Mouse (Mus musculus): ENCODE measurements around the gene Zfp106. TPM values are rescaled to one million over a fixed set of nuclear protein-coding genes. Genes with fewer than 3 reads are reported as not detected.
"Not testable (repeated sequence)": the region's sequence is repeated elsewhere in the genome, so short reads cannot be mapped to it uniquely, and the experiment has no call there.

Zfp106 gene
- polyA plus RNA-seq, 1 experiment: 87.6 TPM

- Histone ChIP-seq H3K27me3 (ENCODE audit: control insufficient read depth, insufficient read depth, low read length) (no peaks in the 10 kb centered on the region), H3K4me1 (replicated peaks; ENCODE audit: control insufficient read depth, insufficient read depth, low read length) (no peaks in the 10 kb centered on the region), H3K36me3 (ENCODE audit: control insufficient read depth, insufficient read depth, low read length) (peaks cover 26% of the 10 kb centered on the region), H3K4me3 (ENCODE audit: control insufficient read depth, insufficient read depth, low read length) (no peak overlapping the region), H3K27ac (ENCODE audit: control insufficient read depth, insufficient read depth, low read length) (no peak overlapping the region)
- WGBS: 93% methylated on average over 1 of the region's 1 CpGs
- no peak for TF ChIP-seq POLR2A (IDR thresholded peaks at IDR 0.05; ENCODE audit: control insufficient read depth, extremely low read depth, insufficient read depth, low read length, poor library complexity)
- TF ChIP-seq CTCF (IDR thresholded peaks at IDR 0.05; ENCODE audit: borderline replicate concordance, control insufficient read depth, extremely low read depth, insufficient read depth, low read length, poor library complexity): no peak
- no peak for DNase-seq
Measured at GRCm38 (mm10) chr2:120592227-120592626, 28.6 kb upstream of the Zfp106 start.

GRCm38 (mm10) chr2:120589759-120590158 lies 26.1 kb upstream of the Zfp106 start:
- H3K27ac ChIP-seq (ENCODE audit: control insufficient read depth, insufficient read depth, low read length): no peak overlapping the region
- H3K36me3 ChIP-seq (ENCODE audit: control insufficient read depth, insufficient read depth, low read length): peaks cover 14% of the 10 kb centered on the region
- no peaks in the 10 kb centered on the region for H3K4me1 ChIP-seq (replicated peaks; ENCODE audit: control insufficient read depth, insufficient read depth, low read length)
- TF ChIP-seq POLR2A (IDR thresholded peaks at IDR 0.05; ENCODE audit: control insufficient read depth, extremely low read depth, insufficient read depth, low read length, poor library complexity): no peak
- TF ChIP-seq CTCF (IDR thresholded peaks at IDR 0.05; ENCODE audit: borderline replicate concordance, control insufficient read depth, extremely low read depth, insufficient read depth, low read length, poor library complexity): no peak
- no peaks in the 10 kb centered on the region for H3K27me3 ChIP-seq (ENCODE audit: control insufficient read depth, insufficient read depth, low read length)
- 91% methylated on average over 5 of the region's 5 CpGs for WGBS
- H3K4me3 ChIP-seq (ENCODE audit: control insufficient read depth, insufficient read depth, low read length): no peak overlapping the region
- no peak for DNase-seq

- no peak overlapping the region for H3K27ac ChIP-seq (ENCODE audit: control insufficient read depth, insufficient read depth, low read length)
Measured at GRCm38 (mm10) chr2:120578286-120578685, 14.6 kb upstream of the Zfp106 start.

GRCm38 (mm10) chr2:120577799-120578198 lies 14.2 kb upstream of the Zfp106 start:
- Histone ChIP-seq H3K27ac (ENCODE audit: control insufficient read depth, insufficient read depth, low read length) (no peak overlapping the region), H3K36me3 (ENCODE audit: control insufficient read depth, insufficient read depth, low read length) (no peaks in the 10 kb centered on the region)

More at GRCm38 (mm10) chr2:120578286-120578685, 14.6 kb upstream of the Zfp106 start:
- TF ChIP-seq CTCF (IDR thresholded peaks at IDR 0.05; ENCODE audit: borderline replicate concordance, control insufficient read depth, extremely low read depth, insufficient read depth, low read length, poor library complexity) (no peak), POLR2A (IDR thresholded peaks at IDR 0.05; ENCODE audit: control insufficient read depth, extremely low read depth, insufficient read depth, low read length, poor library complexity) (no peak)
- 17% methylated on average over 5 of the region's 5 CpGs for WGBS
- Histone ChIP-seq H3K27me3 (ENCODE audit: control insufficient read depth, insufficient read depth, low read length) (no peaks in the 10 kb centered on the region), H3K4me3 (ENCODE audit: control insufficient read depth, insufficient read depth, low read length) (no peak overlapping the region), H3K4me1 (replicated peaks; ENCODE audit: control insufficient read depth, insufficient read depth, low read length) (no peaks in the 10 kb centered on the region; the same call in 1 of the 2 replicates), H3K36me3 (ENCODE audit: control insufficient read depth, insufficient read depth, low read length) (no peaks in the 10 kb centered on the region)
- no peak for DNase-seq

GRCm38 (mm10) chr2:120575978-120576377 lies 12.3 kb upstream of the Zfp106 start:
- Histone ChIP-seq H3K27ac (ENCODE audit: control insufficient read depth, insufficient read depth, low read length) (no peak overlapping the region), H3K4me3 (ENCODE audit: control insufficient read depth, insufficient read depth, low read length) (no peak overlapping the region), H3K27me3 (ENCODE audit: control insufficient read depth, insufficient read depth, low read length) (no peaks in the 10 kb centered on the region), H3K4me1 (replicated peaks; ENCODE audit: control insufficient read depth, insufficient read depth, low read length) (no peaks in the 10 kb centered on the region; the same call in 1 of the 2 replicates), H3K36me3 (ENCODE audit: control insufficient read depth, insufficient read depth, low read length) (peaks cover 4% of the 10 kb centered on the region; the same call in 1 of the 2 replicates)
- TF ChIP-seq POLR2A (IDR thresholded peaks at IDR 0.05; ENCODE audit: control insufficient read depth, extremely low read depth, insufficient read depth, low read length, poor library complexity): no peak
- no peak for TF ChIP-seq CTCF (IDR thresholded peaks at IDR 0.05; ENCODE audit: borderline replicate concordance, control insufficient read depth, extremely low read depth, insufficient read depth, low read length, poor library complexity)
- WGBS: 79% methylated on average over 2 of the region's 2 CpGs
- DNase-seq: no peak

More at GRCm38 (mm10) chr2:120577799-120578198, 14.2 kb upstream of the Zfp106 start:
- no peak for DNase-seq
- TF ChIP-seq POLR2A (IDR thresholded peaks at IDR 0.05; ENCODE audit: control insufficient read depth, extremely low read depth, insufficient read depth, low read length, poor library complexity): no peak
- no peak for TF ChIP-seq CTCF (IDR thresholded peaks at IDR 0.05; ENCODE audit: borderline replicate concordance, control insufficient read depth, extremely low read depth, insufficient read depth, low read length, poor library complexity)
- no peak overlapping the region for H3K4me3 ChIP-seq (ENCODE audit: control insufficient read depth, insufficient read depth, low read length)
- H3K4me1 ChIP-seq (replicated peaks; ENCODE audit: control insufficient read depth, insufficient read depth, low read length): no peaks in the 10 kb centered on the region; the same call in 1 of the 2 replicates
- 75% methylated on average over 4 of the region's 4 CpGs for WGBS
- no peaks in the 10 kb centered on the region for H3K27me3 ChIP-seq (ENCODE audit: control insufficient read depth, insufficient read depth, low read length)

- Histone ChIP-seq H3K27me3 (ENCODE audit: control insufficient read depth, insufficient read depth, low read length) (no peaks in the 10 kb centered on the region), H3K4me1 (replicated peaks; ENCODE audit: control insufficient read depth, insufficient read depth, low read length) (no peaks in the 10 kb centered on the region; the same call in 1 of the 2 replicates), H3K27ac (ENCODE audit: control insufficient read depth, insufficient read depth, low read length) (no peak overlapping the region), H3K36me3 (ENCODE audit: control insufficient read depth, insufficient read depth, low read length) (peaks cover 4% of the 10 kb centered on the region; the same call in 1 of the 2 replicates), H3K4me3 (ENCODE audit: control insufficient read depth, insufficient read depth, low read length) (no peak overlapping the region)
- DNase-seq: no peak
- TF ChIP-seq POLR2A (IDR thresholded peaks at IDR 0.05; ENCODE audit: control insufficient read depth, extremely low read depth, insufficient read depth, low read length, poor library complexity) (no peak), CTCF (IDR thresholded peaks at IDR 0.05; ENCODE audit: borderline replicate concordance, control insufficient read depth, extremely low read depth, insufficient read depth, low read length, poor library complexity) (no peak)
- 71% methylated on average over 3 of the region's 3 CpGs for WGBS
Measured at GRCm38 (mm10) chr2:120575121-120575520, 11.5 kb upstream of the Zfp106 start.

- DNase-seq; H3K27ac ChIP-seq (ENCODE audit: control insufficient read depth, insufficient read depth, low read length); H3K4me3 ChIP-seq (ENCODE audit: control insufficient read depth, insufficient read depth, low read length); H3K4me1 ChIP-seq (replicated peaks; ENCODE audit: control insufficient read depth, insufficient read depth, low read length); H3K36me3 ChIP-seq (ENCODE audit: control insufficient read depth, insufficient read depth, low read length); H3K27me3 ChIP-seq (ENCODE audit: control insufficient read depth, insufficient read depth, low read length): not testable (repeated sequence)
- 93% methylated on average over 3 of the region's 3 CpGs for WGBS
Measured at GRCm38 (mm10) chr2:120572161-120572560, 8.5 kb upstream of the Zfp106 start.
